Mouse (Mus musculus): ENCODE data around the gene Large1. TPM values are rescaled to one million over a fixed set of nuclear protein-coding genes. Genes with fewer than 3 reads are reported as not detected.

The Large1 gene
- total RNA-seq, 1 experiment, result 14.8 TPM

DNA sequence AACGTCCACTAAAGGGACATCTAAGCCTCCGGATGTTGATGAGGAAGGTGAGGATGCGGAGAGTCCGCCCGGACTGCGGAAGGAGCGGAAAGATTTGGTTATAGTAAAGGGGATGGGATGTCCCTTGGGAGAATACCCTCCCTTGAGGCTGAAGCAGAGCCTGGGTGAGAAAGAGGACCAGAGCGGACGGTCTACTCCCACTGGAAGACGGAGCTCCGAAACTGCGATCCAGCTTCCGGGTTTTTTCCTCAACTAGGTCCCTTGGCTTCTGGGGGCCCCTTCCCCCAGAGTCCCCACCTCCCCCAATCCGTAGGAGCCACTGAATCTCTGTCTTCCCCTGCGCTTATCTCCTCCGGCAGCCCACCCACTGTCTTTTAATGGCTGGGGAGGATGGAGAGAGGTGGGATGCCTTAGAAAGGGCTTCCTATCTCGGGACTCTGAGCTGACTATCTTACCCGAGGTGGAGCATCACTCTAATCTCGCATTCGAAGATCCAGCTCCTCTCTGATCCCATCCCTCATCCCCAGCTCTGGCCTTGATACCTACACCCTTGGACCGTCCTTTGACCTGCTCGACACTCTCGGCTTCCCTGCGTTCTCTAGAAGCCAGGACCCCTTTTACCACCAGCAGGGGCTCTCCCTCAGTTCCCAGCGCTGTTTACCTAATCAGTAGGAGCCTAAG is 1.0 kb upstream of the Large1 start:
- TF ChIP-seq CHD2 (IDR thresholded peaks at IDR 0.05; ENCODE audit: low read depth, low read length) (no peak), ZNF384 (IDR thresholded peaks at IDR 0.05; ENCODE audit: low read depth, low read length) (no peak), ZC3H11A (IDR thresholded peaks at IDR 0.05; ENCODE audit: borderline replicate concordance, low read depth, low read length) (no peak), MAFK (IDR thresholded peaks at IDR 0.05; ENCODE audit: insufficient read depth, low read depth, low read length) (no peak), HCFC1 (IDR thresholded peaks at IDR 0.05; ENCODE audit: borderline replicate concordance, insufficient read depth, low read length) (no peak)
- peak overlapping the region; percentile 59 to 67 for H3K4me3 ChIP-seq (ENCODE audit: insufficient read depth in 1 of 2, low read depth in 1 of 2, low read length in 2 of 2, poor library complexity in 1 of 2, severe bottlenecking in 1 of 2)
- in situ Hi-C loops (cut with MboI; ENCODE audit: low sequenced_read_pairs in 2 of 2, unreplicated experiment in 2 of 2), result no loop called here
- no peak overlapping the region for H3K27ac ChIP-seq (ENCODE audit: insufficient read depth, low read depth, low read length, poor library complexity, severe bottlenecking)
- no peaks in the 10 kb centered on the region for H3K9me3 ChIP-seq (ENCODE audit: control insufficient read depth, insufficient read depth, low read depth, low read length)
- peak overlapping the region; percentile 23 for H3K9ac ChIP-seq (ENCODE audit: insufficient read depth, low read depth, low read length, poor library complexity, severe bottlenecking)
- DNase-seq (ENCODE audit: low read depth, low spot score), result peak; percentile 40
- H3K4me1 ChIP-seq (ENCODE audit: control insufficient read depth in 2 of 2, insufficient read depth in 2 of 2, low read length in 2 of 2, poor library complexity in 1 of 2), result peaks cover 1 to 4% of the 10 kb centered on the region in 2 experiments; a peak in 1 of 4 replicates
- H3K36me3 ChIP-seq (ENCODE audit: control insufficient read depth, insufficient read depth, low read length, poor library complexity, severe bottlenecking), result no peaks in the 10 kb centered on the region

DNA sequence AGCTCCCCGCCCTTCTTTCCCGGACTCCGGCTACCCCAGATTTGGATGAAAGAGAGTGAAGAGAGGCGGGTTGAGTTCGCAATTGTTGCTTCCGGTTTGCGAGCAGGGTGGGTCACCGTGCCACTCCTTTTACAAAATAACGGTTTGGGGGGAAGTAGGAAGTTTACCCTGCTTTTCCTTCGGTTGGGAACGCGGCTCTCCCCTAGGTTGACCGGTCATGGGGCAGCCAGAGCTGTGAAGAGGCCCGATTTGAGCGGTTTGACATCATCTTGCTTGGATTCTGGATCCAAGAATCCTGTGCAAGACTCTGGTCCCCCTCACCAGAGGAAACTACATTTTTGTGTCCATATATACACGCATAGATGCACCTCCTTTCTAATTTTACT is 447 bp upstream of the Large1 start:
- no peak for TF ChIP-seq CHD2 (IDR thresholded peaks at IDR 0.05; ENCODE audit: low read depth, low read length)
- TF ChIP-seq MAFK (IDR thresholded peaks at IDR 0.05; ENCODE audit: insufficient read depth, low read depth, low read length), result no peak
- no peak for TF ChIP-seq HCFC1 (IDR thresholded peaks at IDR 0.05; ENCODE audit: borderline replicate concordance, insufficient read depth, low read length)
- no peak for TF ChIP-seq ZC3H11A (IDR thresholded peaks at IDR 0.05; ENCODE audit: borderline replicate concordance, low read depth, low read length)
- no peak for TF ChIP-seq ZNF384 (IDR thresholded peaks at IDR 0.05; ENCODE audit: low read depth, low read length)
- peak overlapping the region; percentile 59 to 67 for H3K4me3 ChIP-seq (ENCODE audit: insufficient read depth in 1 of 2, low read depth in 1 of 2, low read length in 2 of 2, poor library complexity in 1 of 2, severe bottlenecking in 1 of 2)
- peaks cover 1 to 4% of the 10 kb centered on the region in 2 experiments; a peak in 1 of 4 replicates for H3K4me1 ChIP-seq (ENCODE audit: control insufficient read depth in 2 of 2, insufficient read depth in 2 of 2, low read length in 2 of 2, poor library complexity in 1 of 2)
- in situ Hi-C loops (cut with MboI; ENCODE audit: low sequenced_read_pairs in 2 of 2, unreplicated experiment in 2 of 2), result no loop called here
- H3K9me3 ChIP-seq (ENCODE audit: control insufficient read depth, insufficient read depth, low read depth, low read length), result no peaks in the 10 kb centered on the region
- no peak overlapping the region for H3K27ac ChIP-seq (ENCODE audit: insufficient read depth, low read depth, low read length, poor library complexity, severe bottlenecking)
- no peak for DNase-seq (ENCODE audit: low read depth, low spot score)
- no peaks in the 10 kb centered on the region for H3K36me3 ChIP-seq (ENCODE audit: control insufficient read depth, insufficient read depth, low read length, poor library complexity, severe bottlenecking)
- H3K9ac ChIP-seq (ENCODE audit: insufficient read depth, low read depth, low read length, poor library complexity, severe bottlenecking), result peak overlapping the region; percentile 21

DNA sequence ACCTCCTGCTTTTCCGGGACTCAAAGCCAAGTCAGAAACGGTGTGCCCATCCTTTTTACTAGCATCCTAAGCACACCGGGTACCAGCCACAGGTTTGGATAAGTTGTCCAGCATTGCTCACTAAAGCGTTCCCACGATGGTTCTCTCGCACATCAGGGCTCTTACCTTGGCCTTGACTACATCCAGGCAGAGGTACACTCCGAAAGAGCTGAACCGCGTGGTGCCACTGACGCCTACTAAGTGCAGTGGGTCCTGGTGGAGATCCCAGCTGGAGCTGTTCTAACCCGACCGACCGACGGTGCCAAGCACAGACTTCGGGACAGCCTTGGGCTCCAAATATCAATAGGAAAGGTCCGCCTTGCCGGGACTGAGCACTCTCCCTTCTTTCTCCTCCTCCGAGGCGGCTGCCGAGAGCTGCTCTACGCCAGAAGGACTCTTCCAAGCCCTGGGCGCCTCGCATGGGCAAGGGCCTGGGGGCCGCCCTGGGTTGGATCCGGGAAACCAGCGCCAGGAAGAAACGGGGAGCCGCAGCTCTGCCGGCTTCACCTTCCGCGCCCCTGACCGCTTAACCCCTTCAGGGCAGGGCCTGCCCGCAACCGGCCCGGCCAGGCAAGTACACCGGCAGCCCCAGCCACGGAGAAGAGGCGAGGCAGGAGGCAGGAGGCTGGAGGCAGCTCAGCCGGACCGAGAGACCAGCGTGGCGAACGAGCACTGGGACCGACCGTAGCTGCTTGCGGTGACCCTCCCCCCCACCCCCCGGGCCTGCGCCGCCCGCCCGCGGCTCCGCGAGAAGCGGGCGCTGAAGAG is 836 bp downstream of the Large1 start:
- TF ChIP-seq MAFK (IDR thresholded peaks at IDR 0.05; ENCODE audit: insufficient read depth, low read depth, low read length) (no peak), ZC3H11A (IDR thresholded peaks at IDR 0.05; ENCODE audit: borderline replicate concordance, low read depth, low read length) (no peak), CHD2 (IDR thresholded peaks at IDR 0.05; ENCODE audit: low read depth, low read length) (no peak), ZNF384 (IDR thresholded peaks at IDR 0.05; ENCODE audit: low read depth, low read length) (no peak), HCFC1 (IDR thresholded peaks at IDR 0.05; ENCODE audit: borderline replicate concordance, insufficient read depth, low read length) (no peak)
- in situ Hi-C loops (cut with MboI; ENCODE audit: low sequenced_read_pairs in 2 of 2, unreplicated experiment in 2 of 2), result no loop called here
- Histone ChIP-seq H3K27ac (ENCODE audit: insufficient read depth, low read depth, low read length, poor library complexity, severe bottlenecking) (no peak overlapping the region), H3K9ac (ENCODE audit: insufficient read depth, low read depth, low read length, poor library complexity, severe bottlenecking) (peak overlapping the region; percentile 85), H3K9me3 (ENCODE audit: control insufficient read depth, insufficient read depth, low read depth, low read length) (no peaks in the 10 kb centered on the region), H3K4me1 (ENCODE audit: control insufficient read depth in 2 of 2, insufficient read depth in 2 of 2, low read length in 2 of 2, poor library complexity in 1 of 2) (peaks cover 1 to 4% of the 10 kb centered on the region in 2 experiments; a peak in 1 of 4 replicates), H3K4me3 (ENCODE audit: insufficient read depth in 1 of 2, low read depth in 1 of 2, low read length in 2 of 2, poor library complexity in 1 of 2, severe bottlenecking in 1 of 2) (peak overlapping the region; percentile 81 to 91), H3K36me3 (ENCODE audit: control insufficient read depth, insufficient read depth, low read length, poor library complexity, severe bottlenecking) (no peaks in the 10 kb centered on the region)
- DNase-seq (ENCODE audit: low read depth, low spot score), result no peak

DNA sequence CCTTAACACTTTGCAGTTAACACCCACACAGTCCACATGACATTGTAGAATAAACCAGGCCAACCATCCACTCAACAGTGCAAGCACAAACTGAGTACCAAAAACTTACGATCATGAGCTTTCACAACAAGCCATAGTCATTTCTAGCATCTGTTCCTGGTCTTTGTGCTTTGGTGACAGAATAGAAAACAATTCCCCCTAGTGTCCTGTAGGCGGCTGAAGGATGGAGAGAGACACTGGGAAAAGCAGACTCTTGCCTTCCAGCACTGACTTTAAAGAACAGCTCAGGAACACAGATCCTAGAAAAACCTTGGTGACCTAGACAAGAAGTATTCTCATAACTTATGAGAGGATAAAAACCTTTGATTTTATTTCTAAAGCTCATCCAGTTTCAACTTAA is 3.0 kb downstream of the Large1 start:
- no peak overlapping the region for H3K9ac ChIP-seq (ENCODE audit: insufficient read depth, low read depth, low read length, poor library complexity, severe bottlenecking)
- in situ Hi-C loops (cut with MboI; ENCODE audit: low sequenced_read_pairs in 2 of 2, unreplicated experiment in 2 of 2), result no loop called here
- no peak overlapping the region for H3K27ac ChIP-seq (ENCODE audit: insufficient read depth, low read depth, low read length, poor library complexity, severe bottlenecking)
- peak; percentile 38 for DNase-seq (ENCODE audit: low read depth, low spot score)
- no peaks in the 10 kb centered on the region for H3K36me3 ChIP-seq (ENCODE audit: control insufficient read depth, insufficient read depth, low read length, poor library complexity, severe bottlenecking)
- TF ChIP-seq ZC3H11A (IDR thresholded peaks at IDR 0.05; ENCODE audit: borderline replicate concordance, low read depth, low read length) (no peak), HCFC1 (IDR thresholded peaks at IDR 0.05; ENCODE audit: borderline replicate concordance, insufficient read depth, low read length) (0 out of 2 replicates have a peak, but pooled peaks have one; percentile 15), CHD2 (IDR thresholded peaks at IDR 0.05; ENCODE audit: low read depth, low read length) (no peak), MAFK (IDR thresholded peaks at IDR 0.05; ENCODE audit: insufficient read depth, low read depth, low read length) (no peak), ZNF384 (IDR thresholded peaks at IDR 0.05; ENCODE audit: low read depth, low read length) (no peak)
- peaks cover 1 to 4% of the 10 kb centered on the region in 2 experiments; a peak in 1 of 4 replicates for H3K4me1 ChIP-seq (ENCODE audit: control insufficient read depth in 2 of 2, insufficient read depth in 2 of 2, low read length in 2 of 2, poor library complexity in 1 of 2)
- H3K4me3 ChIP-seq (ENCODE audit: insufficient read depth in 1 of 2, low read depth in 1 of 2, low read length in 2 of 2, poor library complexity in 1 of 2, severe bottlenecking in 1 of 2), result no peak overlapping the region
- H3K9me3 ChIP-seq (ENCODE audit: control insufficient read depth, insufficient read depth, low read depth, low read length), result no peaks in the 10 kb centered on the region
